Mouse (Mus musculus): ENCODE results near the gene Themis3.

DNA sequence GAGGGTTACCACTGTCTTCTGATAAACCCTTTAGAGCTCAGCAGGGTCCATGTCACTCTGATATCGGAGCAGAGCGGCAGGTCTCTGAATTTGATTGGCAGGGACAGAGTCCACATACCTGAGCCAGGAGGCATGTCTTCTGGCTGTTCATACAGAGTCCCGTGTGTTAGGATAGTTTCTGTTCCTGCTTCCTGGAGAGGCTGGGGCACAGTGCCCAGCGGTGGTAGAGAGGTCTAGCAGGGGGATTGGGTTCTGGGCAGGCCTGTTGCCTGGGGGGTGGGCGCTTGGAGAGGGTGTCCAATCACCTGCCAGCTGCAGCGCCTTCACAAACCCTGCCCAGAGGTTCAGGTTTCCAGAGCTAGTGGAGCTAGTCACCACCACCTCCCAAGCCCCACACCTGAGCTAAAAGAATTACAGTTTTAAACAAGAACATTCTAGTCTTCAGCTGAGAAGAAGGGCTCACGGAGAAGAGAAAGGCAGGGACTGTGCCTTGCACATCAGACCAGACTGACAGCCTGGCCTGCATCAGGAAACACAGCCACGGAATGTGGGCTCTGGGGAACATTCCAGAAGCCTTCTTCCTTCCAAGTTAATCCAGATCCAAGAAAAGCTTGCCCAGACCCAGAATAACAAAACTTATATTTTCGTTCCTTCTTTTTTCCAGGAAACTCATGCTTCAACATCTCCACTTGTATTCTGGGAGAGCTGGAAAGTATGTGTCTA, 3.9 kb downstream of the Themis3 start:
- TF ChIP-seq CTCF (IDR thresholded peaks at IDR 0.05; ENCODE audit: extremely low read depth, insufficient read length, insufficient replicate concordance, low read depth, low read length) (no peak), POLR2A (IDR thresholded peaks at IDR 0.05; ENCODE audit: low read depth, low read length) (no peak)

All from small intestine, adult 2 months (tissue).